ENCODE assay signal across 9 mouse cellular contexts in the genomic region with DNA sequence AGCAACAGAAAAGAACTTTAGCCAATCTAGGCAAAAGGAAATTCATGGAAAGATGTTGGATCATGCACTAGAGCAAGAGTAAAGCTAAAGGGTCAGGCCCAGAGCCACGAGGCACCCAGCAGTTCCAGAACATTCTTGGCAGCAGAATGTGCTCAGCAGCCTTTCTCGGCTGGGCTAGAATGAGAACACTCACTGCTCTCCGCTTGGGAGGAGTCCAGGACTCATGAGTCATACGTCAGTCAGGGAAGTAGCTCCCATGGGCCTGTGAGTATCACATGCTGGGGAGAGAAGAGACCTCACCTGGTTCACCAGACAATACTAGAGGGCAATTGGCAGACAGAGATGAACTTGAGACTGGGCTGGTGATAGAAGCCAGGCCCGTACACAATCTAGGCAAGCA. TPM values are rescaled to one million over a fixed set of nuclear protein-coding genes. Genes with fewer than 3 reads are reported as not detected.
DNase-seq lines count a peak whose midpoint lies in the region; ATAC-seq and TF ChIP-seq lines count a peak whose summit lies in the region.
"Had no signal": no experiment of that assay in that cellular context is flagged by ENCODE, and none has a peak within 500 bp of the region (broad histone marks: within the 10 kb centered on the region; RNA-seq: fewer than 3 reads in every experiment).

No protein-coding gene starts in this region.

- no peak overlapping the region for H3K4me3 ChIP-seq in heart, embryonic 11.5 days (ENCODE audit: low read depth, low read length)
- H3K4me3 ChIP-seq in left cerebral cortex, adult 2 months = no peak overlapping the region
- H3K4me3 ChIP-seq in hindbrain, embryonic 11.5 days (ENCODE audit: low read depth, low read length) = no peak overlapping the region
- H3K4me3 ChIP-seq: embryonic facial prominence, embryonic 13.5 days had no signal

- DNase-seq in heart, adult 18-20 months = peak; percentile 89 to 93
- DNase-seq in cerebellum, postnatal 25 days = peak; percentile 43 to 66
- DNase-seq in heart, postnatal 25 days (ENCODE audit: low spot score) = peak; percentile 74
- peak; percentile 38 to 61 for DNase-seq in left cerebral cortex, adult 2 months (ENCODE audit: extremely low spot score in 1 of 2, low spot score in 2 of 2)
- peak; percentile 48 for DNase-seq in right cerebral cortex, postnatal 14 days
- DNase-seq in hindbrain, embryonic 11.5 days (ENCODE audit: low spot score) = no peak
- DNase-seq in spleen, postnatal 14 days (ENCODE audit: low spot score in 2 of 2) = no peak

- H3K9ac ChIP-seq in heart, embryonic 11.5 days (ENCODE audit: low read depth, low read length) = no peak overlapping the region
- H3K9ac ChIP-seq in hindbrain, embryonic 11.5 days (ENCODE audit: low read depth, low read length) = no peak overlapping the region
- H3K9ac ChIP-seq: embryonic facial prominence, embryonic 13.5 days had no signal

- TF ChIP-seq CTCF in left cerebral cortex, adult 2 months (IDR thresholded peaks at IDR 0.05) = no peak

- no peaks in the 10 kb centered on the region for H3K36me3 ChIP-seq in heart, embryonic 11.5 days (ENCODE audit: control insufficient read depth, insufficient read depth, low read length)
- H3K36me3 ChIP-seq in hindbrain, embryonic 11.5 days (ENCODE audit: control insufficient read depth, insufficient read depth, low read length) = no peaks in the 10 kb centered on the region
- H3K36me3 ChIP-seq: embryonic facial prominence, embryonic 13.5 days had no signal

- H3K9me3 ChIP-seq in heart, embryonic 11.5 days (replicated peaks; ENCODE audit: control insufficient read depth, low read length) = no peaks in the 10 kb centered on the region
- H3K9me3 ChIP-seq in hindbrain, embryonic 11.5 days (ENCODE audit: control insufficient read depth, low read length) = no peaks in the 10 kb centered on the region
- H3K9me3 ChIP-seq: embryonic facial prominence, embryonic 13.5 days had no signal

- no peak for ATAC-seq in heart, embryonic 11.5 days (replicated peaks; ENCODE audit: insufficient number of reproducible peaks, low FRiP score, low TSS enrichment)
- ATAC-seq in hindbrain, embryonic 11.5 days (ENCODE audit: low FRiP score) = no peak

- intact Hi-C loops in heart, postnatal 25 days (cut with DNase I) = no loop called here
- intact Hi-C loops in left cerebral cortex, adult 2 months (cut with DNase I) = loop anchor here (1.0 kb wide), 1 partner anchor 48 kb away; no protein-coding TSS in a partner anchor

- H3K4me1 ChIP-seq in heart, embryonic 11.5 days (ENCODE audit: control insufficient read depth, insufficient read depth, low read length) = no peaks in the 10 kb centered on the region
- H3K4me1 ChIP-seq in hindbrain, embryonic 11.5 days (replicated peaks; ENCODE audit: control insufficient read depth, insufficient read depth, low read length) = no peaks in the 10 kb centered on the region

- H3K4me2 ChIP-seq in heart, embryonic 11.5 days = no peak overlapping the region
- no peak overlapping the region for H3K4me2 ChIP-seq in hindbrain, embryonic 11.5 days (replicated peaks; ENCODE audit: low read depth, low read length)
- H3K4me2 ChIP-seq: embryonic facial prominence, embryonic 13.5 days had no signal

- H3K27ac ChIP-seq in heart, embryonic 11.5 days (ENCODE audit: low read depth, low read length) = no peak overlapping the region
- no peak overlapping the region for H3K27ac ChIP-seq in left cerebral cortex, adult 2 months
- no peak overlapping the region for H3K27ac ChIP-seq in hindbrain, embryonic 11.5 days (ENCODE audit: low read depth, low read length)
- H3K27ac ChIP-seq: embryonic facial prominence, embryonic 13.5 days had no signal

- peaks cover 18% of the 10 kb centered on the region for H3K27me3 ChIP-seq in heart, embryonic 11.5 days (ENCODE audit: control insufficient read depth, insufficient read depth, low read length)
- no peaks in the 10 kb centered on the region for H3K27me3 ChIP-seq in hindbrain, embryonic 11.5 days (ENCODE audit: control insufficient read depth, insufficient read depth, low read length)

- WGBS in heart, embryonic 11.5 days (ENCODE audit: insufficient replicate concordance) = 67% methylated on average over 5 of the region's 5 CpGs
- 84% methylated on average over 5 of the region's 5 CpGs for WGBS in hindbrain, embryonic 11.5 days

RNA-seq across cellular contexts. Expression of a gene that starts 39.8 kb away (rescaled TPM):
- total RNA-seq in heart, adult 18-20 months (2021) = 10 to 100 TPM; 11.2 to 16.0 TPM
- polyA plus RNA-seq in heart, embryonic 11.5 days (2014; fragmentation: Nextera tagmentation; extraction: Ambion mirVana) = 8.8 and 11.1 TPM in 2 replicates
- total RNA-seq in heart, postnatal 25 days (2021) = 10 to 100 TPM; 12.5 to 14.0 TPM
- total RNA-seq in left cerebral cortex, adult 2 months (2021) = 10 to 100 TPM; 46.2 to 56.4 TPM
- polyA plus RNA-seq in hindbrain, embryonic 11.5 days (2014; fragmentation: Nextera tagmentation; extraction: Ambion mirVana) = 9.8 and 9.9 TPM in 2 replicates

Comparison
In these comparisons a context has a peak if more than half of its experiments do, and no peak if none do; other contexts are left out.
1. DNase-seq: peak in heart, adult 18-20 months (2 of 2), cerebellum, postnatal 25 days (2 of 2), heart, postnatal 25 days (single experiment), left cerebral cortex, adult 2 months (2 of 2) and right cerebral cortex, postnatal 14 days (single experiment); none in hindbrain, embryonic 11.5 days (single experiment) and spleen, postnatal 14 days (0 of 2).